Mouse (Mus musculus) regulatory T cell (primary cell): ENCODE results near the gene Ubp1.

ENCODE experiments used
- in situ Hi-C: fragments of 300-600 bp; cut with MboI, MseI; formaldehyde crosslinking; loops from one replicate; pipeline ENCODE4 v1.15.1; 2025; ENCODE audit warnings: high pct_unique_total_duplicates

Ubp1 gene

GRCm38 (mm10) chr9:114014034-114014433, 83.3 kb downstream of the Ubp1 start:
- in situ Hi-C loops = no loop called here

DNA sequence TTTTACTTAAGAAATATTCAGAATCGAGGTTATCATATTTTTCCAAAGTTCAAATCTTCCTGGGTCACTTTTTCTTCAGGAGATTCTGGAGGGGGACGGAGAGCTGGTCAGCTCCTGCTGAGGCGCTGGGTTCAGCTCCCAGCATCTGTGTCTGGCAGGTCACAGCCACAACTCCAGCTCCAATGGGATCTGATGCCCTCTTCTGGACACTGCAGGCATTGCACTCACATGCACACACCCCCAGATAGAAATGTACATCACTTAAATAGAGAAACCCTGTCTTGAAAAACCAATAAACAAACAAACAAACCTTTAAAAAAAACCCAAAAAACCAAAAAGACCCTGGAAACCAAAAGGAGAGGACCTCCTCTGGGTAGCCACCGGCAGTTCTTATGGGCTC, 85.0 kb downstream of the Ubp1 start:
- in situ Hi-C loops = no loop called here

GRCm38 (mm10) chr9:114016402-114016801, 85.7 kb downstream of the Ubp1 start:
- in situ Hi-C loops = no loop called here

DNA sequence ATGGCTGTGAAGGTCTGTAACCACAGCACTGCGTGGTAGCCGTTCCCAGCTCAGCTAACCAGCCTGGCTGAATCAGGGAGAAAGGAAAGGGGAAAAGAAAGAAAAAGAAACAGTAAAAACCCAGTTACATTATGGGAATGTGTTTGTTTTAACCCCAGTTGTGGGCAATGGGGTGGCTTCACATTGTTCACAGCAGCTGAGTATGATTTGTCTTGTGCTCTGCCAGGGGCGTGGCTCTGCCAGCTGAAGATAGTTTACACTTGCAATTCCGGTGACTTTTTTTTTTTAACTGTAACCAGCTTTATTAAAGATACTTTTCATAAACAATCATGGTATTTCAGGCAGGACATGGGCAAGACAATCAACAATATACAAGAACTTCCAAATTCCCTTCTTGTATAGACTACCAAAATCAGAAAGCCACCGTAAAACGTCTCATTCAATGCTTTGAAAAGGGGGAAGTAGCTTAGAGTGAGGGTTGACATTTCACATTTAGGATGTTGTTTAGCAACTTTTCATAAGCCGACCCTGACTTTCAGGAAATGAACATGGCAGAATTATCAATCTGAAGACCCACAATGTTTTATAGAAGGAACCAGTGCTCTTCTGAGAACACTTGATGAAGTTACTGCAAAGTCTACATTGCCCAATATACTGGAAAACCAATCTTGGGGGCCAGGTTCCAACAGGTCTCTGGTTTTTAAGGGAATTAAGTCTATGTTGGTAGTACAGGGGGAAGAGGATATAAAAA, 88.5 kb downstream of the Ubp1 start:
- in situ Hi-C loops = no loop called here

- in situ Hi-C loops = no loop called here
Observed at GRCm38 (mm10) chr9:114022141-114022540, 91.4 kb downstream of the Ubp1 start.

DNA sequence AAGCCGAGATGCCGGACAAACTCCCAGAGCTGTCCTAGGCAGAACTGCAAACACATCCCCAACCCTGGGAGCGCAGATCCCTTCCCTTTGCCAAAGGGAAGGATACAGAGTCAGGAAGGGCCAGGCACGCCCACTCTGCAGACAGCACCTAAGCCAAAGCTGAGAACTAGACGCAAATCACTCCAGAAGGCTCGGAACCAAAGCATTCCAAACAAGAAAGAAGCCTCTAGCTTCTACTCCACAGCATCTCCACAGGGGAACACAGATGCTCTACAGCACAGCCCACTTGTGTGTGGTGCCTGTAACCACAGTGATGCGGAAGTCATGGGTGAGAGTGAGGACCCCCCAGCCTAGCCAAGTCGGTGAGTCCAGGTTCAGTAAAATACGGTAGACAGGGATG, 94.4 kb downstream of the Ubp1 start:
- in situ Hi-C loops = no loop called here

- in situ Hi-C loops = no loop called here
Observed at GRCm38 (mm10) chr9:114025846-114026245, 95.1 kb downstream of the Ubp1 start.

- in situ Hi-C loops = no loop called here
Observed at GRCm38 (mm10) chr9:114026261-114026934, 95.7 kb downstream of the Ubp1 start.
